Comparison of ENCODE assay signal across 8 mouse cellular contexts in the genomic region with DNA sequence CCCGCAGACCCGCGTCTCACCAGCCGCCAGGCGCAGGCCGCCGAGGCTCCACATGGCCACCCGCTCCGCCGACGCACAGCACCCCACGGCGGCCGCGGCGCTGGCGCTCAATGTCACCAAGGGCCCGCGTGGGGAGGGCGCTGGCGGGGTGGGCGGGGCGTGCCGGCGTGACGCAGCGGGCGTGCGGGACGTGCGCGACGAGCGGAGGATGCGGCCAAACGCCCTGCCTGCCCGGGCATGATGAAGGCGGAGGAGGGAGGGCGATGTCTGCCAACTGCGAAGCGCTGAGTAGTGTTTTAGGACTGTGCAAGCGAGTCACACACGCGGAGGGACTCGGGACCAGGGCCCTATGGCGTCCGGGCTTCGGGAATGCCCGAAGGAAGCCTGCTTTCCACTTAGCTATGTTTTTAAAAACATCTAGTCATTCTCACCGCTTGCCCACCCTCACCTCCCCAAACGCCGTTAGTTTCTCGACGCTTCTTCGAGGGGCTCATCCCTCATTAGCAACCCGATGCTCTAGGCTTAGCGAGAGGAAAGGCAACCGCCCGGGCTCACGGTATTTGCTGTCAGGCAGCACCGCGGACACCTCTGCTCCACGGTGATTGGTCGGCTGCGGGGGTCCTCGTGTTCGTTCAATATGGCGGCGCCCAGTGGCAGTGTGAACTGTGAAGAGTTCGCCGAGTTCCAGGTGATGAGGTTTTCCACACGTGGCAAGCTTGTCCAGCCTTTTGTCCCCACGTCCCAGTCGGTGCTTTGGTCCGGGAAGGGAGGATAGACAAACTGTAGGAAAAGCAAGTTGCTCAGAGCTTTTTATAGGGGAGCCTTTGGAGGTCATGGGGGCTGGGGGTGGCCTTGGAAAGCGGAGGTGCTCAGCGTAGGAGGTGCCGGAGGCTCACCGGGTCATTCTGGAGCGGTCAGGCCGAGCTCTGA. TPM values are rescaled to one million over a fixed set of nuclear protein-coding genes. Genes with fewer than 3 reads are reported as not detected.
DNase-seq lines count a peak whose midpoint lies in the region; ATAC-seq lines count a peak whose summit lies in the region.

A gene (minus strand): TSS at position 145 of the 930 bp plus-strand sequence.
A gene (plus strand): TSS at position 236 of the 930 bp plus-strand sequence.

- H3K9me3 ChIP-seq in forebrain, embryonic 11.5 days (ENCODE audit: control insufficient read depth, low read length): no peaks in the 10 kb centered on the region
- no peaks in the 10 kb centered on the region for H3K9me3 ChIP-seq in heart, embryonic 16.5 days (replicated peaks; ENCODE audit: control insufficient read depth, low read length)
- no peaks in the 10 kb centered on the region for H3K9me3 ChIP-seq in liver, embryonic 15.5 days (replicated peaks)
- no peaks in the 10 kb centered on the region for H3K9me3 ChIP-seq in neural tube, embryonic 12.5 days

- H3K4me1 ChIP-seq in forebrain, embryonic 11.5 days (replicated peaks; ENCODE audit: control insufficient read depth, insufficient read depth, low read length): peaks cover 14% of the 10 kb centered on the region
- peaks cover 26% of the 10 kb centered on the region for H3K4me1 ChIP-seq in heart, embryonic 16.5 days (ENCODE audit: control insufficient read depth, insufficient read depth, low read length)
- peaks cover 43% of the 10 kb centered on the region for H3K4me1 ChIP-seq in liver, embryonic 15.5 days (replicated peaks)
- peaks cover 15% of the 10 kb centered on the region for H3K4me1 ChIP-seq in neural tube, embryonic 12.5 days

- peak within 1 kb of the TSS; percentile 99 for H3K27ac ChIP-seq in forebrain, embryonic 11.5 days (ENCODE audit: low read depth, low read length)
- peak within 1 kb of the TSS; percentile 100 for H3K27ac ChIP-seq in heart, embryonic 16.5 days (ENCODE audit: low read length)
- peak within 1 kb of the TSS; percentile 97 for H3K27ac ChIP-seq in liver, embryonic 15.5 days (replicated peaks)
- H3K27ac ChIP-seq in neural tube, embryonic 12.5 days: peak within 1 kb of the TSS; percentile 98

- DNase-seq in CD8-positive naive resting alpha-beta T cell, adult 2 months (ENCODE audit: low read depth in 2 of 2, low spot score in 2 of 2): peak; percentile 86 to 89
- DNase-seq in c-Kit-positive CD71-negative TER-119-negative erythroid progenitor cells, embryonic 14.5 days (ENCODE audit: low read depth): peak; percentile 82
- DNase-seq in forebrain, embryonic 11.5 days (ENCODE audit: low spot score): peak; percentile 96
- peak; percentile 93 to 96 for DNase-seq in kidney, postnatal 36 days
- DNase-seq in telencephalon, adult 2 months (ENCODE audit: low read depth, low spot score): peak; percentile 79

- peak within 1 kb of the TSS; percentile 92 for H3K9ac ChIP-seq in forebrain, embryonic 11.5 days (ENCODE audit: low read length)
- peak within 1 kb of the TSS; percentile 95 for H3K9ac ChIP-seq in heart, embryonic 16.5 days (ENCODE audit: low read length)
- peak within 1 kb of the TSS; percentile 86 for H3K9ac ChIP-seq in liver, embryonic 15.5 days
- H3K9ac ChIP-seq in neural tube, embryonic 12.5 days: peak within 1 kb of the TSS; percentile 71

- WGBS in forebrain, embryonic 11.5 days: under 1% methylated on average over 81 of the region's 81 CpGs
- WGBS in heart, embryonic 16.5 days: under 1% methylated on average over 81 of the region's 81 CpGs
- WGBS in liver, embryonic 15.5 days (ENCODE audit: insufficient replicate concordance): under 1% methylated on average over 81 of the region's 81 CpGs
- WGBS in neural tube, embryonic 12.5 days: under 1% methylated on average over 81 of the region's 81 CpGs

- peak; percentile 94 for ATAC-seq in forebrain, embryonic 11.5 days (replicated peaks; ENCODE audit: low FRiP score)
- ATAC-seq in heart, embryonic 16.5 days (replicated peaks; ENCODE audit: extremely low read depth, insufficient read depth, low FRiP score): peak; percentile 93
- peak; percentile 95 for ATAC-seq in liver, embryonic 15.5 days (ENCODE audit: insufficient read depth)
- peak; percentile 96 for ATAC-seq in neural tube, embryonic 12.5 days (ENCODE audit: low FRiP score, low read depth)

- peak within 1 kb of the TSS; percentile 48 for H3K4me2 ChIP-seq in forebrain, embryonic 11.5 days (ENCODE audit: low read depth, low read length, severe bottlenecking)
- peak within 1 kb of the TSS; percentile 79 for H3K4me2 ChIP-seq in heart, embryonic 16.5 days (ENCODE audit: low read depth, low read length)
- peak within 1 kb of the TSS; percentile 93 for H3K4me2 ChIP-seq in liver, embryonic 15.5 days
- peak within 1 kb of the TSS; percentile 75 for H3K4me2 ChIP-seq in neural tube, embryonic 12.5 days (replicated peaks)

- H3K27me3 ChIP-seq in forebrain, embryonic 11.5 days (ENCODE audit: control insufficient read depth, insufficient read depth, low read length): no peaks in the 10 kb centered on the region
- H3K27me3 ChIP-seq in heart, embryonic 16.5 days (ENCODE audit: control insufficient read depth, insufficient read depth, low read length): no peaks in the 10 kb centered on the region
- no peaks in the 10 kb centered on the region for H3K27me3 ChIP-seq in liver, embryonic 15.5 days
- H3K27me3 ChIP-seq in neural tube, embryonic 12.5 days (replicated peaks): no peaks in the 10 kb centered on the region

- peak within 1 kb of the TSS; percentile 74 for H3K4me3 ChIP-seq in forebrain, embryonic 11.5 days (ENCODE audit: low read depth, low read length)
- peak within 1 kb of the TSS; percentile 71 for H3K4me3 ChIP-seq in heart, embryonic 16.5 days (ENCODE audit: low read length)
- peak within 1 kb of the TSS; percentile 90 for H3K4me3 ChIP-seq in liver, embryonic 15.5 days (replicated peaks)
- peak within 1 kb of the TSS; percentile 62 for H3K4me3 ChIP-seq in neural tube, embryonic 12.5 days

- H3K36me3 ChIP-seq in forebrain, embryonic 11.5 days (ENCODE audit: control insufficient read depth, insufficient read depth, low read length): no peaks in the 10 kb centered on the region
- peaks cover 9% of the 10 kb centered on the region for H3K36me3 ChIP-seq in heart, embryonic 16.5 days (ENCODE audit: control insufficient read depth, insufficient read depth)
- 0 out of 2 replicates have a peak, but pooled peaks cover 7% of the 10 kb centered on the region for H3K36me3 ChIP-seq in liver, embryonic 15.5 days (replicated peaks)
- H3K36me3 ChIP-seq in neural tube, embryonic 12.5 days: no peaks in the 10 kb centered on the region

RNA-seq across cellular contexts. Expression of the first gene that starts in this region (rescaled TPM):
- polyA plus RNA-seq in forebrain, embryonic 11.5 days (2014; fragmentation: Nextera tagmentation; extraction: Ambion mirVana): 307 and 308 TPM in 2 replicates
- polyA plus RNA-seq in heart, embryonic 16.5 days (2015; fragmentation: Nextera tagmentation; extraction: Ambion mirVana): 952 and 987 TPM in 2 replicates
- polyA plus RNA-seq in liver, embryonic 15.5 days (2015; fragmentation: Nextera tagmentation; extraction: Ambion mirVana): 189 and 192 TPM in 2 replicates
- polyA plus RNA-seq in neural tube, embryonic 12.5 days (2016; fragmentation: Nextera tagmentation; extraction: Ambion mirVana): 162 and 187 TPM in 2 replicates

RNA-seq across cellular contexts. Expression of the second gene that starts in this region (rescaled TPM):
- polyA plus RNA-seq in forebrain, embryonic 11.5 days (2014; fragmentation: Nextera tagmentation; extraction: Ambion mirVana): 86.6 and 93.6 TPM in 2 replicates
- 82.2 and 98.9 TPM in 2 replicates for polyA plus RNA-seq in heart, embryonic 16.5 days (2015; fragmentation: Nextera tagmentation; extraction: Ambion mirVana)
- 39.3 and 42.4 TPM in 2 replicates for polyA plus RNA-seq in liver, embryonic 15.5 days (2015; fragmentation: Nextera tagmentation; extraction: Ambion mirVana)
- 47.7 and 64.5 TPM in 2 replicates for polyA plus RNA-seq in neural tube, embryonic 12.5 days (2016; fragmentation: Nextera tagmentation; extraction: Ambion mirVana)

Comparison
In these comparisons a context has a peak if more than half of its experiments do, and no peak if none do; other contexts are left out.
1. Peak in every context shown above with its lines: DNase-seq, ATAC-seq, H3K4me3 ChIP-seq and H3K27ac ChIP-seq.